Mouse (Mus musculus): Measurements from ENCODE around the gene Plin4. TPM values are rescaled to one million over a fixed set of nuclear protein-coding genes. Genes with fewer than 3 reads are reported as not detected.
"Not testable (repeated sequence)": the region's sequence is repeated elsewhere in the genome, so short reads cannot be mapped to it uniquely, and the experiment has no call there.

Plin4 gene
- polyA plus RNA-seq, 1 experiment from 2014 or later, result 0.06 TPM

GRCm38 (mm10) chr17:56069066-56069465, 40.5 kb downstream of the Plin4 start:
- Histone ChIP-seq H3K27me3 (no peaks in the 10 kb centered on the region), H3K27ac (no peak overlapping the region), H3K4me2 (no peak overlapping the region), H3K4me1 (peaks cover 7% of the 10 kb centered on the region), H3K36me3 (ENCODE audit: poor library complexity, severe bottlenecking) (peaks cover 91% of the 10 kb centered on the region), H3K9me3 (replicated peaks) (no peaks in the 10 kb centered on the region), H3K4me3 (no peak overlapping the region), H3K9ac (no peak overlapping the region)
- 97% methylated on average over 14 of the region's 14 CpGs for WGBS
- ATAC-seq, result no peak

GRCm38 (mm10) chr17:56066451-56066850, 43.2 kb downstream of the Plin4 start:
- Histone ChIP-seq H3K4me2 (no peak overlapping the region), H3K9me3 (replicated peaks) (no peaks in the 10 kb centered on the region), H3K4me3 (no peak overlapping the region), H3K4me1 (no peaks in the 10 kb centered on the region), H3K27ac (no peak overlapping the region), H3K36me3 (ENCODE audit: poor library complexity, severe bottlenecking) (peaks cover 100% of the 10 kb centered on the region), H3K27me3 (no peaks in the 10 kb centered on the region), H3K9ac (no peak overlapping the region)
- no peak for ATAC-seq

GRCm38 (mm10) chr17:56065715-56066114, 43.9 kb downstream of the Plin4 start:
- not testable (repeated sequence) for H3K27me3 ChIP-seq; H3K4me3 ChIP-seq; H3K9ac ChIP-seq; H3K4me2 ChIP-seq; H3K27ac ChIP-seq; ATAC-seq; H3K9me3 ChIP-seq (replicated peaks); H3K4me1 ChIP-seq
- peaks cover 100% of the 10 kb centered on the region for H3K36me3 ChIP-seq (ENCODE audit: poor library complexity, severe bottlenecking)
- 84% methylated on average over 6 of the region's 6 CpGs for WGBS

GRCm38 (mm10) chr17:56062081-56062480, 47.5 kb downstream of the Plin4 start:
- Histone ChIP-seq H3K4me2 (no peak overlapping the region), H3K4me3 (no peak overlapping the region), H3K9ac (no peak overlapping the region), H3K27me3 (no peaks in the 10 kb centered on the region), H3K4me1 (no peaks in the 10 kb centered on the region), H3K36me3 (ENCODE audit: poor library complexity, severe bottlenecking) (peaks cover 100% of the 10 kb centered on the region), H3K9me3 (replicated peaks) (no peaks in the 10 kb centered on the region), H3K27ac (no peak overlapping the region)
- 91% methylated on average over 7 of the region's 7 CpGs for WGBS
- no peak for ATAC-seq

- Histone ChIP-seq H3K4me2 (no peak overlapping the region), H3K36me3 (ENCODE audit: poor library complexity, severe bottlenecking) (peaks cover 81% of the 10 kb centered on the region), H3K9ac (no peak overlapping the region), H3K27ac (no peak overlapping the region), H3K4me3 (no peak overlapping the region), H3K4me1 (no peaks in the 10 kb centered on the region), H3K9me3 (replicated peaks) (no peaks in the 10 kb centered on the region), H3K27me3 (no peaks in the 10 kb centered on the region)
- no peak for ATAC-seq
- 87% methylated on average over 11 of the region's 11 CpGs for WGBS
Observed at GRCm38 (mm10) chr17:56057381-56058120, 52.1 kb downstream of the Plin4 start.

GRCm38 (mm10) chr17:56055945-56056678, 53.5 kb downstream of the Plin4 start:
- no peak for ATAC-seq
- no peaks in the 10 kb centered on the region for H3K9me3 ChIP-seq (replicated peaks)
- H3K4me1 ChIP-seq, result no peaks in the 10 kb centered on the region
- peaks cover 79% of the 10 kb centered on the region for H3K36me3 ChIP-seq (ENCODE audit: poor library complexity, severe bottlenecking)
- H3K4me3 ChIP-seq, result no peak overlapping the region
- WGBS, result 63% methylated on average over 4 of the region's 4 CpGs
- no peak overlapping the region for H3K27ac ChIP-seq
- H3K4me2 ChIP-seq, result no peak overlapping the region
- H3K9ac ChIP-seq, result no peak overlapping the region
- no peaks in the 10 kb centered on the region for H3K27me3 ChIP-seq

- H3K27ac ChIP-seq, result no peak overlapping the region
- ATAC-seq, result no peak
- H3K9me3 ChIP-seq (replicated peaks), result no peaks in the 10 kb centered on the region
- H3K4me3 ChIP-seq, result no peak overlapping the region
- H3K4me1 ChIP-seq, result no peaks in the 10 kb centered on the region
- no peaks in the 10 kb centered on the region for H3K27me3 ChIP-seq
- peaks cover 78% of the 10 kb centered on the region for H3K36me3 ChIP-seq (ENCODE audit: poor library complexity, severe bottlenecking)
- H3K4me2 ChIP-seq, result no peak overlapping the region
- no peak overlapping the region for H3K9ac ChIP-seq
Observed at GRCm38 (mm10) chr17:56054938-56055337, 54.7 kb downstream of the Plin4 start.

GRCm38 (mm10) chr17:56051369-56051768, 58.2 kb downstream of the Plin4 start:
- Histone ChIP-seq H3K27me3 (no peaks in the 10 kb centered on the region), H3K4me2 (no peak overlapping the region), H3K4me3 (no peak overlapping the region), H3K9me3 (replicated peaks) (no peaks in the 10 kb centered on the region), H3K4me1 (no peaks in the 10 kb centered on the region), H3K27ac (no peak overlapping the region), H3K36me3 (ENCODE audit: poor library complexity, severe bottlenecking) (peaks cover 76% of the 10 kb centered on the region), H3K9ac (no peak overlapping the region)
- no peak for ATAC-seq
- WGBS, result 94% methylated on average over 5 of the region's 5 CpGs

Other genes starting within 250 kb of the Plin4 start
- 10.7 and 12.1 TPM in 2 replicates for gene Zfp119a, start 230.9 kb downstream of the Plin4 start, polyA plus RNA-seq (2015; fragmentation: Nextera tagmentation; extraction: Ambion mirVana)
- gene Zfp959, start 217.7 kb downstream of the Plin4 start, polyA plus RNA-seq (2015; fragmentation: Nextera tagmentation; extraction: Ambion mirVana), result 15.0 and 15.5 TPM in 2 replicates
- gene Zfp119b, start 160.3 kb downstream of the Plin4 start, polyA plus RNA-seq (2015; fragmentation: Nextera tagmentation; extraction: Ambion mirVana), result 6.6 and 7.3 TPM in 2 replicates
- 2.4 and 2.6 TPM in 2 replicates for gene Ebi3, start 157.2 kb downstream of the Plin4 start, polyA plus RNA-seq (2015; fragmentation: Nextera tagmentation; extraction: Ambion mirVana)
- 29.2 and 32.1 TPM in 2 replicates for gene Yju2, start 150.7 kb downstream of the Plin4 start, polyA plus RNA-seq (2015; fragmentation: Nextera tagmentation; extraction: Ambion mirVana)
- gene Shd, start 139.3 kb downstream of the Plin4 start, polyA plus RNA-seq (2015; fragmentation: Nextera tagmentation; extraction: Ambion mirVana), result 102 TPM in 2 replicates
- 96.0 and 113 TPM in 2 replicates for gene Fsd1, start 123.3 kb downstream of the Plin4 start, polyA plus RNA-seq (2015; fragmentation: Nextera tagmentation; extraction: Ambion mirVana)
- 3.9 and 4.8 TPM in 2 replicates for gene Stap2, start 104.2 kb downstream of the Plin4 start, polyA plus RNA-seq (2015; fragmentation: Nextera tagmentation; extraction: Ambion mirVana)
- gene Mpnd, start 104.1 kb downstream of the Plin4 start, polyA plus RNA-seq (2015; fragmentation: Nextera tagmentation; extraction: Ambion mirVana), result 168 TPM in 2 replicates
- 116 and 127 TPM in 2 replicates for gene Sh3gl1, start 73.2 kb downstream of the Plin4 start, polyA plus RNA-seq (2015; fragmentation: Nextera tagmentation; extraction: Ambion mirVana)
- gene Chaf1a, start 69.4 kb downstream of the Plin4 start, polyA plus RNA-seq (2015; fragmentation: Nextera tagmentation; extraction: Ambion mirVana), result 22.0 and 26.7 TPM in 2 replicates
- gene Ubxn6, start 34.8 kb downstream of the Plin4 start, polyA plus RNA-seq (2015; fragmentation: Nextera tagmentation; extraction: Ambion mirVana), result 68.7 and 68.8 TPM in 2 replicates
- gene Hdgfl2, start 30.2 kb downstream of the Plin4 start, polyA plus RNA-seq (2015; fragmentation: Nextera tagmentation; extraction: Ambion mirVana), result 163 and 169 TPM in 2 replicates
- 0.27 and 0.52 TPM in 2 replicates for gene Plin5, start 7.8 kb upstream of the Plin4 start, polyA plus RNA-seq (2015; fragmentation: Nextera tagmentation; extraction: Ambion mirVana)
- not detected in 2 replicates for gene Lrg1, start 12.2 kb upstream of the Plin4 start, polyA plus RNA-seq (2015; fragmentation: Nextera tagmentation; extraction: Ambion mirVana)
- gene Sema6b, start 30.5 kb upstream of the Plin4 start, polyA plus RNA-seq (2015; fragmentation: Nextera tagmentation; extraction: Ambion mirVana), result 4.2 and 4.3 TPM in 2 replicates
- 8.0 and 8.4 TPM in 2 replicates for gene Tnfaip8l1, start 52.7 kb upstream of the Plin4 start, polyA plus RNA-seq (2015; fragmentation: Nextera tagmentation; extraction: Ambion mirVana)
- gene Mydgf, start 74.1 kb upstream of the Plin4 start, polyA plus RNA-seq (2015; fragmentation: Nextera tagmentation; extraction: Ambion mirVana), result 56.8 and 64.5 TPM in 2 replicates
- 32.5 and 33.0 TPM in 2 replicates for gene Dpp9, start 109.1 kb upstream of the Plin4 start, polyA plus RNA-seq (2015; fragmentation: Nextera tagmentation; extraction: Ambion mirVana)
- gene Fem1a, start 147.0 kb upstream of the Plin4 start, polyA plus RNA-seq (2015; fragmentation: Nextera tagmentation; extraction: Ambion mirVana), result 16.5 and 19.3 TPM in 2 replicates
- 1.4 and 1.6 TPM in 2 replicates for gene Ticam1, start 167.0 kb upstream of the Plin4 start, polyA plus RNA-seq (2015; fragmentation: Nextera tagmentation; extraction: Ambion mirVana)
- 18.3 and 21.8 TPM in 2 replicates for gene Plin3, start 183.1 kb upstream of the Plin4 start, polyA plus RNA-seq (2015; fragmentation: Nextera tagmentation; extraction: Ambion mirVana)
- not detected in 2 replicates for gene Arrdc5, start 190.5 kb upstream of the Plin4 start, polyA plus RNA-seq (2015; fragmentation: Nextera tagmentation; extraction: Ambion mirVana)
- gene Uhrf1, start 193.5 kb upstream of the Plin4 start, polyA plus RNA-seq (2015; fragmentation: Nextera tagmentation; extraction: Ambion mirVana), result 119 and 138 TPM in 2 replicates
- gene Kdm4b, start 216.3 kb upstream of the Plin4 start, polyA plus RNA-seq (2015; fragmentation: Nextera tagmentation; extraction: Ambion mirVana), result 51.4 and 55.9 TPM in 2 replicates